Mouse (Mus musculus) ES-Bruce4 (cell line): ENCODE measurements at regions not wholly inside any gene's neighbourhood (a gene's known extent, or its start where the extent isn't known, plus 50 kb on each side); places are given as distances from the start of the nearest gene placed in this dataset.

Experiments used
- CTCF ChIP-seq: IDR thresholded peaks from one replicate; pipeline ENCODE4 v1.8.1; 2011; ENCODE audit warnings: low read depth, low read length
- EP300 ChIP-seq: IDR thresholded peaks from 2 replicates; pipeline ENCODE4 v1.6.1; 2011; ENCODE audit warnings: low read depth, low read length; ENCODE audit not compliant: insufficient read depth
- POLR2A ChIP-seq: IDR thresholded peaks from one replicate; pipeline ENCODE4 v1.8.1; 2011; ENCODE audit warnings: low read length; ENCODE audit not compliant: insufficient read depth

- TF ChIP-seq EP300 (0 out of 2 replicates have a peak, but pooled peaks have one; percentile 9), CTCF (no peak), POLR2A (no peak)
Observed at GRCm38 (mm10) chr7:113086158-113086557, 121.1 kb upstream of the Arntl start.
